Mouse (Mus musculus) megakaryocyte, adult 5-6 weeks (primary cell): ENCODE measurements around the gene Tiam2. TPM values are rescaled to one million over a fixed set of nuclear protein-coding genes. Genes with fewer than 3 reads are reported as not detected.

Experiments used
- ATAC-seq: 2 replicates; pipeline ENCODE4 v1.8.0; 2016; ENCODE audit warnings: mild to moderate bottlenecking, inconsistent platforms; ENCODE audit not compliant: poor library complexity, severe bottlenecking
- total RNA-seq, 2 experiments: library from RNA; stranded (forward) in 1 of 2; stranded (reverse) in 1 of 2; fragments of 153-499, 151-499 nt in 1 of 2; fragments of 221-1000, 200-1000 nt in 1 of 2; gene quantifications; 2 replicates each; pipeline versions ENCODE4 v1.2.3 to v1.2.4; 2015 to 2017

Tiam2 gene
- total RNA-seq, 2 experiments from 2014 or later = 23.7 to 42.3 TPM

DNA sequence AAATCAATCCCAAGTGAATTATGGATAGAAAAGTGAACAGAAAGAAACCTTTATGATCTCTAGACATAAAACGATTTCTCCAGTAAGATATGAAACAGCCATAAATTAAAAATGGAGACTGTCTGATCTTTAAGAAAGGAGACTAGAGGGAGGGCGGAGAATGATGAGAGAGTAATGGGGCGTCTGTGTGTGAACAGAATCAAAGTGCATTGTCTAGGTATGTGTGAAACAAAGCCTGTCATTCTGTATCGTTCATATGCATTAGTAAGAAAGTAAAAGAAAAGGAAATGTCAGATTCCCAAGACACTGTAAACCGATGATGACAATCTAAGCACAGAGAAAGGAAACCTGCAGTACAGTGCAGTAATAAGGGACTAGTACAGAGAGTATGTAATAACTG lies 214.7 kb downstream of the Tiam2 start:
- no peak for ATAC-seq

- no peak for ATAC-seq
Measured at GRCm38 (mm10) chr17:3547725-3548124, 221.4 kb downstream of the Tiam2 start.

DNA sequence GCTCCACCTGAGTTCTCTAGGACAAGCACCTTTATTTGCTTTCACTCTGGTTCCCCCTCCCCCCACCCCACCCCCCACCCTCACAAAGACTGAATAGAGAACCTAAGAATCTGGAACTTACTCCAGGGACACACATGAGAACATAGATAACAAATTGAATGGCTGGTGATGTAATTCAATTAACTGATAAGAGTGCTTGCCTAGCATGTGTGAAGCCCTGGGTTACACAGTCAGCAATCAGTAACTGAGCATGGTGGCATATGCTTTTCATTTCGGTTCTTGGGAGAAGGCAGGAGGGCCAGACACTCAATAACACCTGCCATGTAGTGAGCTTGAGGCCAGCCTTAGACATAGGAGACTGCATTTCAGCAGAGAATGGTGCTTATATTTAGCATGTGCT lies 229.9 kb downstream of the Tiam2 start:
- no peak for ATAC-seq

DNA sequence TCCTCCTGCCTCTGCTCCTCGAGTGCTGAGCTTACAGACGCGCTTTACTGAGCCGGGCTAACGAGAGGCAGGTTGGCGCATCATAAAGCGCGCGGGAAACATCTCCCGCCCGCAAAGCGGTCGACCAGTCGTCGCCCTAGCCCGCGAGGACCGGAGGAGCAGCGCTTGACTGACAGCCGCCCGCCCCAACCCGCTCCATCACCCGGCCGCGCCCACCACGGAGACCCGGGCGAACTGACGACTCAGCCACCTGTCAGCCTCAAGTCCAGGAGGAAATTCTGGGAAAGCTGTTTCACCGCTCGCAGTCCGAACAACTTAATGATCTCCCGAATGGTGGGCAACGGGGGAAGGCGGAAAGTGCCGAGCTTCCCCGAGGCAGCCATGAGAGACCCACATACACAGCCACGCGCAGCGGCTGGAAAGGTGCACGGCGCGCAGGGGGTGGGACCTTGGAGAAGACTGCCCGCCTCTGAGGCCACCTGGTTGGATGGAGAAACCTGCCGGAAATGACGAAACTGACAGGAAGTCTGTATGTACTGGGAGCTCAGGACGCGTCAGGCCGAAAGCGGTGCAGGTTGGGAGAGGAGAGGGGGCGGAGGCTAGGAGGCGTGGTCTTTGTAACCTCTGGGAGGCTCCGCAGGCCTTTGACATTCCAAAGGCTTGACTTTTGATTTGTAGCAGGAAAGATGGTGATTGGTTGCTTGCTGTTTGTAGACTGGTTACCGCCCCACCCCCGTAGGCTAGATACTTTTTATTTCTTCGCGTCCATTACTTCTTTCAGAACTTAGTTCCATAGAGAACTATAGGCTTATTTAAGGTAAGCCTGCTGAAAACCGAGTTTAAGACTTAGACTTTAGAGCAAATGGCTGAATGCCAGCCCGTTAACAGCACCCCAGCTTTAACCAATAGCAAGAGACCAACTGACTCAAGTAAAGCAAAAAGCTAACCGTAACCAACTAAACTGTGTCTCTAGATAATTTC lies 231.2 kb downstream of the Tiam2 start, which contains the start of gene Tfb1m:
Tfb1m (minus strand) TSS at position 451 of the 981 bp plus-strand sequence.
- peak; percentile 94 for ATAC-seq

DNA sequence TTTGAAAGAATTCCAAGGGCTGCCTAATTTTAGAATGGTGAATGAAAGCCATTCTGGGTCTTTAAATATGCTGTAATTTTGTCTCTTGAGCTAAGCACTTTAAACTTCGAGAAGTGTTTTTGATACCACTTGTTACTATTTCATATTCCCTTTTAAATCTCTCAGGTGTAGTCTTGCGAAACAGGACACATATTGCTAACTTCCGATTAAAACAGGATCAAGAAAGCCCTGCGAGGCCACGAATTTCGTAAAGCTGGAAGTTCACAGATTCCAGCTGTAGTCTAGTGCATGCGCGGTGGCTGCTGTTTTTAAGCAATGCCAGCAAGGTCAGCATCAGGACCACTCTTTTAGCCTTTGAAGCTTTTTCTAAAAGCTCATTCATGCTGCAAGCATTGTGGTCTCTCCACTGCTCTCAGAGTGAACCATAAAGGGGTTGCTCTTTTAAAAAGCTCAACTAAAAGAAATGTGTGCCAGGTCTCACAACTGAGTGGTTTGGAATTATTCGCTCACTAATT lies 232.0 kb downstream of the Tiam2 start:
- no peak for ATAC-seq

GRCm38 (mm10) chr17:3560534-3560933 lies 234.2 kb downstream of the Tiam2 start:
- no peak for ATAC-seq

GRCm38 (mm10) chr17:3562405-3562804 lies 236.0 kb downstream of the Tiam2 start:
- no peak for ATAC-seq

DNA sequence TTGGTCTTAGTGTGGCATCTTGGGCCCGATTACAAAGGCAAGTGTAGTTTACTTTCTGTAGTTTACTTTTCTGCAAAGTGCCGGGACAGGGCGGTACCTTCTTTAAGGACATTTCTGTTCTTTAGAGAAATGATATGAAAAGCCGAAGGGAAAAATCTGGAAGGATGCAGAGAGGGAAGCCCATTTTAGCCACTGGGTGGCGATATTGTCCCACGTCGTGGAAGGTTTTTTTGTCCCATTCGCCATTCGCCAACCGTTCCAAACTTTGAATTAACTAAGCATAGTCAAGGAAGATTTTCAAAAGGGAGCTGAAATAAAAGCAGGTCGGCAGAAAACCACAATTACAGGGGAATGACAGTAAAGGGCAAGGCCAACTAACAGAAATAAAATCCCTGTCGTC lies 244.5 kb downstream of the Tiam2 start:
- ATAC-seq = peak; percentile 63

Other genes with a start within 250 kb of the Tiam2 start
- 34.1 and 43.8 TPM in 2 replicates for gene Scaf8, start 211.6 kb upstream of the Tiam2 start, total RNA-seq (2015)
- 29.1 and 35.5 TPM in 2 replicates for gene Scaf8, start 211.6 kb upstream of the Tiam2 start, total RNA-seq (2017)
- gene Cldn20, start 206.0 kb downstream of the Tiam2 start, total RNA-seq (2015) = 0.54 and 2.0 TPM in 2 replicates
- gene Cldn20, start 206.0 kb downstream of the Tiam2 start, total RNA-seq (2017) = 1.3 TPM in 1 of 2 replicates, not detected in the other
- 14.6 and 14.8 TPM in 2 replicates for gene Tfb1m, start 231.2 kb downstream of the Tiam2 start, total RNA-seq (2015)
- gene Tfb1m, start 231.2 kb downstream of the Tiam2 start, total RNA-seq (2017) = 8.5 and 9.8 TPM in 2 replicates